Mouse (Mus musculus) G1E (cell line): ENCODE measurements at regions not wholly inside any gene's neighbourhood (a gene's known extent, or its start where the extent isn't known, plus 50 kb on each side); places are given as distances from the start of the nearest gene placed in this dataset.

Source experiments
- CTCF ChIP-seq: IDR thresholded peaks from 2 replicates; pipeline ENCODE4 v1.5.1; 2012; ENCODE audit warnings: low read depth, low read length, inconsistent platforms, mixed read lengths
- GATA1 ChIP-seq: IDR thresholded peaks from 2 replicates; pipeline ENCODE4 v1.6.1; 2012; ENCODE audit warnings: borderline replicate concordance, low read length, inconsistent platforms, mixed read lengths
- POLR2AphosphoS5 ChIP-seq: IDR thresholded peaks from 2 replicates; pipeline ENCODE4 v1.6.1; 2012; ENCODE audit warnings: low read depth, low read length, inconsistent platforms; ENCODE audit not compliant: insufficient replicate concordance

GRCm38 (mm10) chr17:64956506-64956905 is 120.6 kb upstream of the 4930583I09Rik start:
- no peak for TF ChIP-seq GATA1
- TF ChIP-seq POLR2AphosphoS5: no peak
- TF ChIP-seq CTCF: no peak
